Mouse (Mus musculus) kidney, embryonic 14.5 days (tissue): ENCODE measurements around the gene 1700012B07Rik. TPM values are rescaled to one million over a fixed set of nuclear protein-coding genes. Genes with fewer than 3 reads are reported as not detected.

ENCODE experiments used
- ATAC-seq: fragments of 200-750 bp; cut with Nextera tagmentation; 2 replicates; pipeline ENCODE4 v1.8.0; 2017; ENCODE audit warnings: moderate number of reproducible peaks, mild to moderate bottlenecking, moderate TSS enrichment, moderate library complexity; ENCODE audit not compliant: low FRiP score, low TSS enrichment
- H3K27ac ChIP-seq: fragments of 300-500 bp; sonication (generic); 2 replicates; pipeline ENCODE4 v1.5.1; 2014; ENCODE audit warnings: low read depth, mild to moderate bottlenecking, low read length, moderate library complexity, mixed read lengths
- H3K27me3 ChIP-seq: fragments of 300-500 bp; sonication (generic); 2 replicates; pipeline ENCODE4 v1.6.1; 2014; ENCODE audit warnings: mild to moderate bottlenecking, low read length; ENCODE audit not compliant: control insufficient read depth, insufficient read depth
- H3K36me3 ChIP-seq: fragments of 300-500 bp; sonication (generic); 2 replicates; pipeline ENCODE4 v1.6.1; 2014; ENCODE audit warnings: low read length, mixed read lengths; ENCODE audit not compliant: control insufficient read depth, insufficient read depth
- H3K4me1 ChIP-seq: fragments of 300-500 bp; sonication (generic); 2 replicates; pipeline ENCODE4 v1.6.1; 2014; ENCODE audit warnings: low read length, mixed read lengths; ENCODE audit not compliant: control insufficient read depth, insufficient read depth
- H3K4me2 ChIP-seq: fragments of 300-500 bp; sonication (generic); replicated peaks from 2 replicates; pipeline ENCODE4 v1.6.1; 2014; ENCODE audit warnings: low read depth, mild to moderate bottlenecking, low read length
- H3K4me3 ChIP-seq: fragments of 300-500 bp; sonication (generic); 2 replicates; pipeline ENCODE4 v1.5.1; 2014; ENCODE audit warnings: mild to moderate bottlenecking, low read length
- H3K9ac ChIP-seq: fragments of 300-500 bp; sonication (generic); 2 replicates; pipeline ENCODE4 v1.6.1; 2014; ENCODE audit warnings: low read depth, mild to moderate bottlenecking, low read length, moderate library complexity
- H3K9me3 ChIP-seq: fragments of 300-500 bp; sonication (generic); 2 replicates; pipeline ENCODE4 v1.6.1; 2016; ENCODE audit warnings: low read length; ENCODE audit not compliant: control insufficient read depth
- WGBS: fragments of 180-500 bp; shearing (Covaris S2); extraction: QIAGEN DNeasy Blood & Tissue Kit; methylation state at CpG from one replicate; pipeline ENCODE4 v1.1.7; 2014; 5-methylcytosine and 5-hydroxymethylcytosine counted together
- polyA plus RNA-seq: library from polyadenylated mRNA; unstranded; fragments of >200 nt; fragmentation: Nextera tagmentation; extraction: Ambion mirVana; gene quantifications from 2 replicates; pipeline ENCODE4 v1.2.1, GENCODE M21; 2014

Gene 1700012B07Rik
- polyA plus RNA-seq, 1 experiment from 2014 or later = not detected

GRCm38 (mm10) chr11:109872056-109872455 is 44.2 kb upstream of the 1700012B07Rik start:
- no peaks in the 10 kb centered on the region for H3K36me3 ChIP-seq
- no peak overlapping the region for H3K9ac ChIP-seq
- no peak for ATAC-seq
- no peaks in the 10 kb centered on the region for H3K27me3 ChIP-seq
- H3K4me1 ChIP-seq = no peaks in the 10 kb centered on the region
- H3K9me3 ChIP-seq = 0 out of 2 replicates have a peak, but pooled peaks cover 6% of the 10 kb centered on the region
- H3K27ac ChIP-seq = no peak overlapping the region
- no peak overlapping the region for H3K4me2 ChIP-seq
- 83% methylated on average over 10 of the region's 10 CpGs for WGBS
- no peak overlapping the region for H3K4me3 ChIP-seq

- Histone ChIP-seq H3K9ac (no peak overlapping the region), H3K27me3 (no peaks in the 10 kb centered on the region), H3K4me3 (no peak overlapping the region), H3K4me2 (no peak overlapping the region), H3K4me1 (no peaks in the 10 kb centered on the region), H3K27ac (no peak overlapping the region), H3K9me3 (no peaks in the 10 kb centered on the region), H3K36me3 (no peaks in the 10 kb centered on the region)
- ATAC-seq = no peak
- 88% methylated on average over 5 of the region's 5 CpGs for WGBS
Observed at GRCm38 (mm10) chr11:109867861-109868260, 40.0 kb upstream of the 1700012B07Rik start.

- H3K4me2 ChIP-seq = no peak overlapping the region
- H3K9ac ChIP-seq = no peak overlapping the region
- no peaks in the 10 kb centered on the region for H3K27me3 ChIP-seq
- H3K4me1 ChIP-seq = no peaks in the 10 kb centered on the region
- no peak overlapping the region for H3K4me3 ChIP-seq
- no peak overlapping the region for H3K27ac ChIP-seq
- H3K9me3 ChIP-seq = no peaks in the 10 kb centered on the region
- ATAC-seq = no peak
- WGBS = 77% methylated on average over 11 of the region's 11 CpGs
- no peaks in the 10 kb centered on the region for H3K36me3 ChIP-seq
Observed at GRCm38 (mm10) chr11:109866537-109867160, 38.8 kb upstream of the 1700012B07Rik start.

- no peak overlapping the region for H3K4me2 ChIP-seq
- H3K4me3 ChIP-seq = no peak overlapping the region
- no peak overlapping the region for H3K27ac ChIP-seq
- 67% methylated on average over 8 of the region's 8 CpGs for WGBS
- no peaks in the 10 kb centered on the region for H3K4me1 ChIP-seq
- no peaks in the 10 kb centered on the region for H3K9me3 ChIP-seq
- no peak overlapping the region for H3K9ac ChIP-seq
- H3K27me3 ChIP-seq = no peaks in the 10 kb centered on the region
- no peaks in the 10 kb centered on the region for H3K36me3 ChIP-seq
- ATAC-seq = no peak
Observed at GRCm38 (mm10) chr11:109865526-109865925, 37.7 kb upstream of the 1700012B07Rik start.

- 85% methylated on average over 7 of the region's 7 CpGs for WGBS
- H3K4me2 ChIP-seq = no peak overlapping the region
- no peak overlapping the region for H3K27ac ChIP-seq
- H3K36me3 ChIP-seq = no peaks in the 10 kb centered on the region
- no peak for ATAC-seq
- no peaks in the 10 kb centered on the region for H3K27me3 ChIP-seq
- H3K9me3 ChIP-seq = no peaks in the 10 kb centered on the region
- H3K9ac ChIP-seq = no peak overlapping the region
- no peak overlapping the region for H3K4me3 ChIP-seq
- no peaks in the 10 kb centered on the region for H3K4me1 ChIP-seq
Observed at GRCm38 (mm10) chr11:109863951-109864350, 36.1 kb upstream of the 1700012B07Rik start.

- Histone ChIP-seq H3K36me3 (no peaks in the 10 kb centered on the region), H3K27ac (no peak overlapping the region), H3K27me3 (no peaks in the 10 kb centered on the region), H3K4me1 (no peaks in the 10 kb centered on the region), H3K4me3 (no peak overlapping the region), H3K9ac (no peak overlapping the region), H3K4me2 (no peak overlapping the region), H3K9me3 (no peaks in the 10 kb centered on the region)
- WGBS = 71% methylated on average over 8 of the region's 9 CpGs
- peak; percentile 21; the same call in 1 of the 2 replicates for ATAC-seq
Observed at GRCm38 (mm10) chr11:109863194-109863746, 35.4 kb upstream of the 1700012B07Rik start.

- Histone ChIP-seq H3K9ac (no peak overlapping the region), H3K4me1 (no peaks in the 10 kb centered on the region), H3K9me3 (no peaks in the 10 kb centered on the region), H3K27ac (0 out of 2 replicates have a peak overlapping the region, but pooled peaks have one; percentile 53), H3K27me3 (no peaks in the 10 kb centered on the region), H3K4me3 (peak overlapping the region; percentile 0; the same call in 1 of the 2 replicates), H3K36me3 (no peaks in the 10 kb centered on the region), H3K4me2 (peak overlapping the region; percentile 33; the same call in 1 of the 2 replicates)
- peak; percentile 63; the same call in 1 of the 2 replicates for ATAC-seq
- WGBS = 9% methylated on average over 10 of the region's 10 CpGs
Observed at GRCm38 (mm10) chr11:109860508-109860907, 32.7 kb upstream of the 1700012B07Rik start.

- H3K36me3 ChIP-seq = no peaks in the 10 kb centered on the region
- H3K9ac ChIP-seq = no peak overlapping the region
- H3K4me3 ChIP-seq = peak overlapping the region; percentile 0; the same call in 1 of the 2 replicates
- no peaks in the 10 kb centered on the region for H3K27me3 ChIP-seq
- ATAC-seq = no peak
- 55% methylated on average over 14 of the region's 14 CpGs for WGBS
- H3K4me2 ChIP-seq = peak overlapping the region; percentile 33; the same call in 1 of the 2 replicates
- no peaks in the 10 kb centered on the region for H3K9me3 ChIP-seq
- H3K27ac ChIP-seq = 0 out of 2 replicates have a peak overlapping the region, but pooled peaks have one; percentile 53
- no peaks in the 10 kb centered on the region for H3K4me1 ChIP-seq
Observed at GRCm38 (mm10) chr11:109859939-109860469, 32.2 kb upstream of the 1700012B07Rik start.

GRCm38 (mm10) chr11:109859441-109859840 is 31.6 kb upstream of the 1700012B07Rik start:
- Histone ChIP-seq H3K27ac (no peak overlapping the region), H3K4me1 (no peaks in the 10 kb centered on the region), H3K27me3 (no peaks in the 10 kb centered on the region), H3K36me3 (no peaks in the 10 kb centered on the region), H3K4me2 (no peak overlapping the region), H3K4me3 (no peak overlapping the region), H3K9ac (no peak overlapping the region), H3K9me3 (no peaks in the 10 kb centered on the region)
- 89% methylated on average over 4 of the region's 4 CpGs for WGBS
- no peak for ATAC-seq
